Mouse (Mus musculus): ENCODE data around the gene Olfr171.
"Not testable (repeated sequence)": the region's sequence is repeated elsewhere in the genome, so short reads cannot be mapped to it uniquely, and the experiment has no call there.

Gene Olfr171

DNA sequence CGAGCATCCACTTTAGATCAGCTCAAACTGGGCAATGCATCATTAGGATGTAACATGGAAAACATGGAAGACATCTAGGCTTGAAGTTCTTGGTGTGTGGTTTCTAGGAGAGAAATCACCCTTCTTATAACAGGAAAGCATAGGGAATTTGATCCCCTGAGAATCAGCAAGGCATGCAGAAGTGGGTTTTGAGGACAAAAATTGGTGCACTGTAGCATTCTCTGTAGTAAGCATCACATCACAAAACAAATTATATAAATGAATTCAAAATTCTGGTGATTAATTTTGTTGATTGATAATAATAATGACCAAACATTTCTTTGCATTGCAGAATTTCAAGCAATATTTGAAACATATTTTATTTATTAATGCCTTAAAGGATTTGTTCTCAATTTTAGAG, at the start of gene Olfr171:
Olfr171 (minus strand) TSS at position 101 of the 400 bp plus-strand sequence.
- no peak for DNase-seq (ENCODE audit: low read depth, low spot score)

DNA sequence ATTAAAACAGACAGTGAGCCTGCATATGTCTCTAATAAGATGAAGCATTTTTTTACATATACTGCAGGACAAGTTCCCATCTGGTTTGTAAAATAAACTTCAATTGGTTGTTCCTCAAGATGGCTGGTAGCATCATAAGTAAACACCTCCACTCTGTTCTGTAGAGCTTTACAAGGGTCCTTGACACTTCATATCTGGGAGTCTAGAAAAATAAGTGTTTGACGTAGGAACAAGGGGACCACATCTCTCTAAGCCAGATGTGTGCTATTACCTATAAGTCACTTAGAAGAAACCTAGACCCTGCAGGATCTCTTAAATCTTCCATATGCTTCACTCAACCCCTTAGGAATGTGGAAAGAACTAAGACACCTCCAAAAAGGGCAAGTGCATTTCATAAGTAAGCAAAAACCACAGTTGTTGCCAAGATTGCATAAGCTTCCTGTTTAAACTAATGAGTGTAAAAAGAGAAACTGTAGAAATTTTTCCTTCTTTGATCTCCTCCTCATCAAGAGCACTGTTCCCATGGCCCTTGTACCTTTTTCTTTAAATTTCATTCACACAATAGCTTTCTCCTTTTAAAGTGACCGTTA, 41.1 kb upstream of the Olfr171 start:
- no peak for DNase-seq (ENCODE audit: low read depth, low spot score)

DNA sequence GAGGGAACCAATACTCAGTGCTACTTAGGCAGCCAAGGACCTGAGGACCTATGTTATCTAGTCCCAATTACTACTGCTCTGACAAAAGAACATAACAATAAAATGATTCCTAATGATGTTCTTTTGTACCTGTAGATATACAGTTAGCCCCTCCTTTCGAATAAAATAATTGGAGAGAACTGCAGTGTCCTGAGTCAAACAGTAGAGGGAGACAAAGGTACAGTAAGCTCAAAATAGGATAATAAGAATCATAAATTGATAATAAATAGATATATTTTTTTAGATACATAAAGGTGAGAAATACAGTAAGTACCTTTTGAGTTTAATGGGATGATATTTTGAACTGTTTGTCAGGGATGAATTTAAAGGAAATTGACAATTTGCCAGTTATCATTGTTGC, 36.6 kb upstream of the Olfr171 start:
- no peak for DNase-seq (ENCODE audit: low read depth, low spot score)

DNA sequence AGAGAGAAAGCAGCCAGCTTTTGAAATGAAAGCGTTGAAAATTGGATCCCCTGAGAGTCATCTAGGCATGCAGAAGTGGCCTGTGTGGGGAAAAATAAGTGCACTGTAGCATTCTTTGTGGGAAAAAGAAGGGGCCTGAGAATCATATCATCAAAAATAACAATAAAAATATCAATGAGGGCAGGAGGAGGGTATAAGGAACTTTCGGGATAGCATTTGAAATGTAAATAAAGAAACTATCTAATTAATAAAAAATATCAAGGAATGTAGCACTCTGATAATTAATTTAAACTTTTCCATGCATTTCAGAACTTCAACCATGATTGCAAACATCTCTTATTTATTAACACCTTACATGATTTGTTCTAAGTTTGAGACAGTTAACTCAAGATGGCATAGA, 17.9 kb downstream of the Olfr171 start, which contains the start of gene Olfr170:
Olfr170 (minus strand) TSS at position 101 of the 400 bp plus-strand sequence.
- DNase-seq (ENCODE audit: low read depth, low spot score), result not testable (repeated sequence)

DNA sequence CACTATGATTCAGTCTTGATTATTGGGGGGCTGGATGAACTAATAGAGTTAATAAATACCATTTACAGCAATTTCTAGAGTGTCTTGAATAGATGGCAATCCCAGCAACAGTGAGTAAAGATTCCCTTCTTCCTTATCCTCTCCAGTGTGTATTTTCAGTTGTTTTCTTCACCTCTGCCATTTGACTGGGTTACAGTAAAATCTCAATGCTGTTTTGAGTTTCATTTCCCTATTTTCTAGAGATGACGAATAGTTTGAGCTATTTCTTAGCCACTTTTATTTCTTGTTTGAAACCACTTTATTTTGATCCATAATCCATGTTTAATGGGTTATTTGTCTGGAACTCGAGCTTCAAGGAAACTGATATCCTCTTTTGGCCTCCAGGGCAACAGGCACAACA, 26.6 kb downstream of the Olfr171 start:
- DNase-seq (ENCODE audit: low read depth, low spot score), result no peak
